Mouse (Mus musculus): Measurements from ENCODE around the gene Gucy1b2.

GRCm38 (mm10) chr14:62389064-62389728 is 66.9 kb downstream of the Gucy1b2 start:
- TF ChIP-seq CTCF (IDR thresholded peaks at IDR 0.05) (no peak), POLR2A (IDR thresholded peaks at IDR 0.05; ENCODE audit: insufficient read depth, low read depth, low read length) (no peak)
